Mouse (Mus musculus) CH12.LX (cell line): Measurements from ENCODE around the gene Prim2. TPM values are rescaled to one million over a fixed set of nuclear protein-coding genes. Genes with fewer than 3 reads are reported as not detected.

ENCODE experiments used
- DNase-seq: peaks from one replicate; pipeline ENCODE4 v3.0.0-alpha.2; 2013; ENCODE audit errors: extremely low read depth
- H3K27ac ChIP-seq: 2 replicates; pipeline ENCODE4 v1.5.1; 2012; ENCODE audit warnings: low read depth, mild to moderate bottlenecking, control low read depth, moderate library complexity; ENCODE audit not compliant: insufficient read depth
- H3K27me3 ChIP-seq: replicated peaks from 2 replicates; pipeline ENCODE3; 2012; ENCODE audit warnings: inconsistent platforms
- H3K36me3 ChIP-seq, 2 experiments: replicated peaks in 1 of 2; 2 replicates each; pipeline versions ENCODE3 to v1.6.1; 2012; ENCODE audit warnings: inconsistent platforms in 1 of 2, low read length in 1 of 2, mild to moderate bottlenecking in 1 of 2, mixed read lengths in 1 of 2, moderate library complexity in 1 of 2; ENCODE audit not compliant: control insufficient read depth in 1 of 2, insufficient read depth in 1 of 2
- H3K4me1 ChIP-seq, 2 experiments: 2 replicates each; pipeline ENCODE4 v1.6.1; 2012; ENCODE audit warnings: inconsistent platforms in 1 of 2, moderate library complexity in 1 of 2; ENCODE audit not compliant: insufficient read depth in 2 of 2, control insufficient read depth in 1 of 2
- H3K4me2 ChIP-seq: 2 replicates; pipeline ENCODE4 v1.6.1; 2012; ENCODE audit warnings: low read depth, mild to moderate bottlenecking, control low read depth; ENCODE audit not compliant: poor library complexity, insufficient read depth, severe bottlenecking
- H3K4me3 ChIP-seq, 3 experiments: fragments of 150-350 bp in 1 of 3; sonication (generic) in 1 of 3; replicated peaks in 1 of 3; 2 replicates each; pipeline versions ENCODE3 to v1.5.1; 2011 to 2012; ENCODE audit warnings: low read depth in 2 of 3, low read length in 2 of 3, mild to moderate bottlenecking in 2 of 3, moderate library complexity in 2 of 3, control low read depth in 1 of 3, improper control_type of control experiment in 1 of 3, inconsistent platforms in 1 of 3, mixed read lengths in 1 of 3; ENCODE audit not compliant: poor library complexity in 1 of 3
- H3K79me2 ChIP-seq: replicated peaks from 2 replicates; pipeline ENCODE4 v1.6.1; 2012; ENCODE audit warnings: mild to moderate bottlenecking, moderate library complexity; ENCODE audit not compliant: control insufficient read depth, poor library complexity, insufficient read depth, severe bottlenecking; ENCODE audit errors: extremely low read depth
- H3K9ac ChIP-seq: 2 replicates; pipeline ENCODE4 v1.6.1; 2012; ENCODE audit warnings: low read depth, mild to moderate bottlenecking, control low read depth, moderate library complexity; ENCODE audit not compliant: insufficient read depth
- H3K9me3 ChIP-seq: replicated peaks from 2 replicates; pipeline ENCODE3; 2012; ENCODE audit warnings: low read length, inconsistent platforms, mixed read lengths
- BHLHE40 ChIP-seq: IDR thresholded peaks from 2 replicates; pipeline ENCODE4 v1.6.1; 2011; ENCODE audit warnings: mild to moderate bottlenecking, low read depth, low read length, improper control_type of control experiment
- CHD1 ChIP-seq: IDR thresholded peaks from 2 replicates; pipeline ENCODE4 v1.6.1; 2012; ENCODE audit warnings: low read depth, low read length, improper control_type of control experiment, inconsistent platforms
- CHD2 ChIP-seq: IDR thresholded peaks from 2 replicates; pipeline ENCODE4 v1.6.1; 2011; ENCODE audit warnings: low read length, improper control_type of control experiment
- CTCF ChIP-seq, 2 experiments: IDR thresholded peaks in 1 of 2; conservative IDR thresholded peaks in 1 of 2; 2 replicates each; pipeline ENCODE4 v1.5.1; 2011 to 2012; ENCODE audit warnings: low read depth in 2 of 2, low read length in 2 of 2, improper control_type of control experiment in 1 of 2, inconsistent platforms in 1 of 2, mild to moderate bottlenecking in 1 of 2, moderate library complexity in 1 of 2
- EP300 ChIP-seq: IDR thresholded peaks from 2 replicates; pipeline ENCODE4 v1.6.1; 2011; ENCODE audit warnings: low read length, improper control_type of control experiment
- ETS1 ChIP-seq: conservative IDR thresholded peaks from 2 replicates; pipeline ENCODE4 v1.6.1; 2012; ENCODE audit warnings: low read depth, mild to moderate bottlenecking, inconsistent platforms, low read length, improper control_type of control experiment, moderate library complexity
- GABPA ChIP-seq: IDR thresholded peaks from 2 replicates; pipeline ENCODE4 v1.6.1; 2012; ENCODE audit warnings: low read depth, low read length, improper control_type of control experiment, inconsistent platforms; ENCODE audit not compliant: insufficient replicate concordance
- HCFC1 ChIP-seq: IDR thresholded peaks from 2 replicates; pipeline ENCODE4 v1.6.1; 2012; ENCODE audit warnings: low read depth, mild to moderate bottlenecking, inconsistent platforms, low read length, improper control_type of control experiment
- JUN ChIP-seq: IDR thresholded peaks from 2 replicates; pipeline ENCODE4 v1.6.1; 2011; ENCODE audit warnings: low read depth, mild to moderate bottlenecking, low read length, improper control_type of control experiment, moderate library complexity; ENCODE audit not compliant: insufficient read depth
- JUND ChIP-seq: conservative IDR thresholded peaks from 2 replicates; pipeline ENCODE4 v1.6.1; 2011; ENCODE audit warnings: low read depth, low read length, improper control_type of control experiment
- MAFK ChIP-seq: IDR thresholded peaks from 2 replicates; pipeline ENCODE4 v1.6.1; 2011; ENCODE audit warnings: low read length, improper control_type of control experiment; ENCODE audit not compliant: insufficient replicate concordance
- MAZ ChIP-seq: IDR thresholded peaks from 2 replicates; pipeline ENCODE4 v1.6.1; 2012; ENCODE audit warnings: low read depth, mild to moderate bottlenecking, inconsistent platforms, low read length, improper control_type of control experiment, moderate library complexity
- MYC ChIP-seq: IDR thresholded peaks from 2 replicates; pipeline ENCODE4 v1.6.1; 2011; ENCODE audit warnings: low read depth, mild to moderate bottlenecking, improper control_type of control experiment, low read length
- PAX5 ChIP-seq: IDR thresholded peaks from 2 replicates; pipeline ENCODE4 v1.6.1; 2012; ENCODE audit warnings: low read length, inconsistent platforms, mixed read lengths
- POLR2AphosphoS2 ChIP-seq: IDR thresholded peaks from 2 replicates; pipeline ENCODE4 v1.6.1; 2011; ENCODE audit warnings: low read depth, low read length, improper control_type of control experiment
- RAD21 ChIP-seq: IDR thresholded peaks from 2 replicates; pipeline ENCODE4 v1.6.1; 2011; ENCODE audit warnings: low read depth, mild to moderate bottlenecking, low read length, improper control_type of control experiment, moderate library complexity
- SMC3 ChIP-seq: IDR thresholded peaks from 2 replicates; pipeline ENCODE4 v1.6.1; 2011; ENCODE audit warnings: low read depth, low read length, improper control_type of control experiment
- TBP ChIP-seq: conservative IDR thresholded peaks from 2 replicates; pipeline ENCODE4 v1.6.1; 2011; ENCODE audit warnings: low read depth, low read length, improper control_type of control experiment
- TCF12 ChIP-seq: IDR thresholded peaks from 2 replicates; pipeline ENCODE4 v1.6.1; 2014; ENCODE audit warnings: low read depth, mild to moderate bottlenecking, inconsistent platforms, low read length, improper control_type of control experiment
- UBTF ChIP-seq: IDR thresholded peaks from 2 replicates; pipeline ENCODE4 v1.6.1; 2012; ENCODE audit warnings: low read depth, mild to moderate bottlenecking, inconsistent platforms, low read length, improper control_type of control experiment, moderate library complexity
- USF1 ChIP-seq: IDR thresholded peaks from 2 replicates; pipeline ENCODE4 v1.6.1; 2014; ENCODE audit warnings: low read depth, mild to moderate bottlenecking, inconsistent platforms, low read length, improper control_type of control experiment
- ZC3H11A ChIP-seq: IDR thresholded peaks from 2 replicates; pipeline ENCODE4 v1.6.1; 2012; ENCODE audit warnings: low read depth, mild to moderate bottlenecking, inconsistent platforms, low read length, improper control_type of control experiment
- ZNF384 ChIP-seq: IDR thresholded peaks from 2 replicates; pipeline ENCODE4 v1.6.1; 2012; ENCODE audit warnings: low read depth, low read length, improper control_type of control experiment, inconsistent platforms
- dilution Hi-C: fragments of 300-500 bp; cut with MboI; formaldehyde crosslinking; loops from 2 replicates; pipeline ENCODE4 v1.14.3; 2020; ENCODE audit warnings: low sequenced_read_pairs; ENCODE audit not compliant: extremely low pct_unique_long_range_greater_than_20kb, extremely low pct_ligation_motif_present
- in situ Hi-C: fragments of 300-500 bp; cut with MboI; formaldehyde crosslinking; loops from 3 replicates; pipeline ENCODE4 v1.14.3; 2019; ENCODE audit warnings: low sequenced_read_pairs, low pct_ligation_motif_present, low pct_unique_long_range_greater_than_20kb, mixed read lengths
- polyA plus RNA-seq: library from polyadenylated mRNA; unstranded; fragments of >175 nt; gene quantifications from 2 replicates; pipeline ENCODE4 v1.2.1, GENCODE M21; 2012; ENCODE audit warnings: low read depth; ENCODE audit not compliant: insufficient read length
- total RNA-seq, 2 experiments: library from RNA; depleted of rRNA; stranded (reverse); fragments of 300-350 nt in 1 of 2; fragments of >200 nt in 1 of 2; gene quantifications; 2 replicates each; pipeline ENCODE4 v1.2.3; 2012 to 2014

Gene Prim2
- total and polyA plus RNA-seq, 3 experiments = 41.3 to 72.6 (median 51.7) TPM

GRCm38 (mm10) chr1:33541708-33542107 lies 127.9 kb downstream of the Prim2 start:
- H3K4me1 ChIP-seq = no peaks in the 10 kb centered on the region
- H3K4me2 ChIP-seq = no peak overlapping the region
- no peak overlapping the region for H3K27ac ChIP-seq
- in situ Hi-C loops = no loop called here
- H3K79me2 ChIP-seq = no peaks in the 10 kb centered on the region
- H3K27me3 ChIP-seq = no peaks in the 10 kb centered on the region
- dilution Hi-C loops = no loop called here
- no peak overlapping the region for H3K4me3 ChIP-seq
- H3K9me3 ChIP-seq = peaks cover 6% of the 10 kb centered on the region
- no peak for DNase-seq
- H3K9ac ChIP-seq = no peak overlapping the region
- TF ChIP-seq JUND (no peak), TBP (no peak), PAX5 (no peak), BHLHE40 (no peak), TCF12 (no peak), SMC3 (no peak), MYC (no peak), CHD1 (no peak), HCFC1 (no peak), EP300 (no peak), UBTF (no peak), ZC3H11A (no peak), MAFK (no peak)
- peaks cover 0 to 37% of the 10 kb centered on the region in 2 experiments for H3K36me3 ChIP-seq

- Histone ChIP-seq H3K9ac (no peak overlapping the region), H3K27me3 (no peaks in the 10 kb centered on the region), H3K27ac (no peak overlapping the region), H3K4me3 (no peak overlapping the region), H3K4me2 (no peak overlapping the region), H3K36me3 (peaks cover 0 to 42% of the 10 kb centered on the region in 2 experiments), H3K9me3 (peaks cover 8% of the 10 kb centered on the region), H3K79me2 (no peaks in the 10 kb centered on the region), H3K4me1 (no peaks in the 10 kb centered on the region)
- no peak for DNase-seq
- in situ Hi-C loops = no loop called here
- TF ChIP-seq ETS1 (no peak), MAFK (no peak), ZC3H11A (no peak), HCFC1 (no peak), MAZ (no peak), POLR2AphosphoS2 (no peak), GABPA (no peak), UBTF (no peak), CHD2 (no peak), JUN (no peak), CTCF (conservative IDR thresholded peaks at IDR 0.05 in 1 of 2, IDR thresholded peaks at IDR 0.05 in 1 of 2; ENCODE audit: low read depth in 2 of 2, low read length in 2 of 2) (no peak), TBP (no peak), ZNF384 (no peak), USF1 (no peak), RAD21 (no peak), PAX5 (no peak), TCF12 (no peak), CHD1 (no peak), BHLHE40 (no peak)
- dilution Hi-C loops = no loop called here
Measured at GRCm38 (mm10) chr1:33537948-33538347, 131.6 kb downstream of the Prim2 start.
